ENCODE assay signal across 8 mouse cellular contexts in genomic region chr7:24885468-24886307, GRCm38 (mm10). TPM values are rescaled to one million over a fixed set of nuclear protein-coding genes. Genes with fewer than 3 reads are reported as not detected.
A peak's percentile ranks its signal among the peaks of the same experiment; 100 is the strongest.
DNase-seq lines count a peak whose midpoint lies in the region; ATAC-seq and TF ChIP-seq lines count a peak whose summit lies in the region.

No protein-coding gene starts in this region.

- 20% methylated on average over 12 of the region's 12 CpGs for WGBS in kidney, postnatal 0 days
- WGBS in hindbrain, embryonic 16.5 days, result 45% methylated on average over 12 of the region's 12 CpGs

- peak overlapping the region; percentile 83 for H3K4me2 ChIP-seq in kidney, postnatal 0 days (ENCODE audit: low read length)
- H3K4me2 ChIP-seq in hindbrain, embryonic 16.5 days (ENCODE audit: low read length), result peak overlapping the region; percentile 83
- H3K4me2 ChIP-seq in myocyte (ENCODE audit: low read depth), result peak overlapping the region; percentile 99

- H3K9ac ChIP-seq in kidney, postnatal 0 days (ENCODE audit: low read depth, low read length), result peak overlapping the region; percentile 100
- H3K9ac ChIP-seq in hindbrain, embryonic 16.5 days (ENCODE audit: low read depth, low read length), result peak overlapping the region; percentile 100

- no peak for DNase-seq in kidney, postnatal 0 days (ENCODE audit: low spot score)
- DNase-seq in kidney, postnatal 14 days, result no peak
- DNase-seq in yolk sac, embryonic 10.5 days (ENCODE audit: low spot score), result no peak
- no peak for DNase-seq in adrenal gland, postnatal 36 days
- DNase-seq in adrenal gland, adult 18-20 months (ENCODE audit: low spot score in 2 of 2), result no peak

- H3K36me3 ChIP-seq in kidney, postnatal 0 days (ENCODE audit: insufficient read depth, low read length), result peaks cover 33% of the 10 kb centered on the region; the same call in 1 of the 2 replicates
- H3K36me3 ChIP-seq in hindbrain, embryonic 16.5 days (ENCODE audit: control insufficient read depth, insufficient read depth, low read length), result peaks cover 35% of the 10 kb centered on the region
- H3K36me3 ChIP-seq in myocyte (ENCODE audit: control insufficient read depth, insufficient read depth), result peaks cover 43% of the 10 kb centered on the region

- peaks cover 33% of the 10 kb centered on the region for H3K79me2 ChIP-seq in myocyte (ENCODE audit: control insufficient read depth, insufficient read depth)

- no peak for ATAC-seq in kidney, postnatal 0 days (replicated peaks; ENCODE audit: low FRiP score, low read depth)
- ATAC-seq in hindbrain, embryonic 16.5 days, result no peak

- H3K4me3 ChIP-seq in kidney, postnatal 0 days (replicated peaks; ENCODE audit: low read depth, low read length), result peak overlapping the region; percentile 99
- H3K4me3 ChIP-seq in bone marrow macrophage, adult 2 months (ENCODE audit: insufficient read depth, low read length), result peak overlapping the region; percentile 74
- peak overlapping the region; percentile 97 for H3K4me3 ChIP-seq in hindbrain, embryonic 16.5 days (ENCODE audit: low read length)
- peak overlapping the region; percentile 88 for H3K4me3 ChIP-seq in myocyte

- no peaks in the 10 kb centered on the region for H3K9me3 ChIP-seq in kidney, postnatal 0 days (replicated peaks; ENCODE audit: low read length)
- H3K9me3 ChIP-seq in hindbrain, embryonic 16.5 days (ENCODE audit: control insufficient read depth, low read length), result no peaks in the 10 kb centered on the region

- H3K27me3 ChIP-seq in kidney, postnatal 0 days (ENCODE audit: insufficient read depth, low read length), result no peaks in the 10 kb centered on the region
- H3K27me3 ChIP-seq in hindbrain, embryonic 16.5 days (replicated peaks; ENCODE audit: control insufficient read depth, insufficient read depth, low read length), result no peaks in the 10 kb centered on the region
- no peaks in the 10 kb centered on the region for H3K27me3 ChIP-seq in myocyte (ENCODE audit: control insufficient read depth, insufficient read depth, insufficient read length)

- H3K27ac ChIP-seq in kidney, postnatal 0 days, result peak overlapping the region; percentile 89
- H3K27ac ChIP-seq in bone marrow macrophage, adult 2 months (ENCODE audit: insufficient read depth, low read depth, low read length), result peak overlapping the region; percentile 82
- no peak overlapping the region for H3K27ac ChIP-seq in hindbrain, embryonic 16.5 days (ENCODE audit: low read depth, low read length)

- peak overlapping the region; percentile 99 for H3ac ChIP-seq in myocyte (ENCODE audit: control insufficient read depth, insufficient read length)

- no peak for TF ChIP-seq CTCF in kidney, postnatal 0 days (IDR thresholded peaks at IDR 0.05; ENCODE audit: low read depth)
- no peak for TF ChIP-seq CTCF in bone marrow macrophage, adult 2 months (IDR thresholded peaks at IDR 0.05; ENCODE audit: low read depth, low read length)

- no peak for TF ChIP-seq POLR2A in bone marrow macrophage, adult 2 months (IDR thresholded peaks at IDR 0.05; ENCODE audit: borderline replicate concordance, low read depth, low read length)
- TF ChIP-seq POLR2A in myocyte (IDR thresholded peaks at IDR 0.05; ENCODE audit: insufficient read length, low read depth), result peak; percentile 29

- H3K4me1 ChIP-seq in kidney, postnatal 0 days (replicated peaks; ENCODE audit: insufficient read depth, low read length), result peaks cover 12% of the 10 kb centered on the region; the same call in 1 of the 2 replicates
- 0 out of 2 replicates have a peak, but pooled peaks cover 4% of the 10 kb centered on the region for H3K4me1 ChIP-seq in bone marrow macrophage, adult 2 months (ENCODE audit: control insufficient read depth, insufficient read depth, low read length)
- H3K4me1 ChIP-seq in hindbrain, embryonic 16.5 days (ENCODE audit: control insufficient read depth, insufficient read depth, low read depth, low read length), result peaks cover 21% of the 10 kb centered on the region

TF ChIP-seq in myocyte, 11 proteins besides CTCF, POLR2A, EP300 and RAD21:
- TF ChIP-seq MYOD1 (IDR thresholded peaks at IDR 0.05; ENCODE audit: control insufficient read depth in 1 of 3, insufficient read length in 2 of 3, low read depth in 2 of 3), result no peak
- TF ChIP-seq MAX (IDR thresholded peaks at IDR 0.05; ENCODE audit: low read depth), result no peak
- TF ChIP-seq E2F4 (IDR thresholded peaks at IDR 0.05; ENCODE audit: insufficient read depth), result no peak
- TF ChIP-seq TCF12 (IDR thresholded peaks at IDR 0.05; ENCODE audit: insufficient read depth, poor library complexity, severe bottlenecking), result no peak
- no peak for TF ChIP-seq MYOG (IDR thresholded peaks at IDR 0.05; ENCODE audit: control insufficient read depth in 1 of 3, insufficient read depth in 1 of 3, insufficient read length in 2 of 3, low read depth in 2 of 3)
- no peak for TF ChIP-seq TCF3 (IDR thresholded peaks at IDR 0.05; ENCODE audit: insufficient read length, low read depth)
- no peak for TF ChIP-seq REST (IDR thresholded peaks at IDR 0.05; ENCODE audit: insufficient read depth, insufficient read length)
- TF ChIP-seq POLR2AphosphoS2 (IDR thresholded peaks at IDR 0.05; ENCODE audit: insufficient read length, low read depth), result no peak
- TF ChIP-seq SRF (IDR thresholded peaks at IDR 0.05; ENCODE audit: control insufficient read depth, insufficient read length, low read depth), result no peak
- TF ChIP-seq CEBPB (IDR thresholded peaks at IDR 0.05; ENCODE audit: insufficient read depth, poor library complexity, severe bottlenecking), result no peak
- TF ChIP-seq USF1 (IDR thresholded peaks at IDR 0.05; ENCODE audit: low read depth), result no peak

RNA-seq across cellular contexts. Expression of gene Rps19, which starts 1.5 kb away (rescaled TPM):
- 2,933 and 3,330 TPM in 2 replicates for polyA plus RNA-seq in kidney, postnatal 0 days (2015; fragmentation: Nextera tagmentation; extraction: Ambion mirVana)
- 1,580 and 1,635 TPM in 2 replicates for polyA plus RNA-seq in bone marrow macrophage, adult 2 months (2012; ENCODE audit: insufficient read depth, insufficient read length, missing spikeins)
- 1,005 and 1,089 TPM in 2 replicates for polyA plus RNA-seq in hindbrain, embryonic 16.5 days (2015; fragmentation: Nextera tagmentation; extraction: Ambion mirVana)
- 1,912 TPM for polyA plus RNA-seq in myocyte (2012; fragmentation: generic; extraction: Trizol)
- 1,000 to 10,000 TPM in 1 of 2 experiments, 100 to 1,000 TPM in 1; 964 to 1,011 TPM for total RNA-seq in adrenal gland, postnatal 36 days (2021)
- 100 to 1,000 TPM; 871 to 959 TPM for total RNA-seq in adrenal gland, adult 18-20 months (2021)

RNA-seq across cellular contexts. Expression of gene Cd79a, which starts 11.5 kb away (rescaled TPM):
- polyA plus RNA-seq in kidney, postnatal 0 days (2015; fragmentation: Nextera tagmentation; extraction: Ambion mirVana), result 1.7 and 2.7 TPM in 2 replicates
- not detected in 2 replicates for polyA plus RNA-seq in bone marrow macrophage, adult 2 months (2012; ENCODE audit: insufficient read depth, insufficient read length, missing spikeins)
- 0.34 and 0.39 TPM in 2 replicates for polyA plus RNA-seq in hindbrain, embryonic 16.5 days (2015; fragmentation: Nextera tagmentation; extraction: Ambion mirVana)
- 0.12 TPM for polyA plus RNA-seq in myocyte (2012; fragmentation: generic; extraction: Trizol)
- total RNA-seq in adrenal gland, postnatal 36 days (2021), result under 1 TPM; 0.20 to 0.26 TPM
- total RNA-seq in adrenal gland, adult 18-20 months (2021), result 1 to 10 TPM in 1 of 2 experiments, under 1 TPM in 1; 0.74 to 1.0 TPM

RNA-seq across cellular contexts. Expression of gene Dmrtc2, which starts 15.8 kb away (rescaled TPM):
- polyA plus RNA-seq in kidney, postnatal 0 days (2015; fragmentation: Nextera tagmentation; extraction: Ambion mirVana), result 0.12 and 0.19 TPM in 2 replicates
- not detected in 2 replicates for polyA plus RNA-seq in bone marrow macrophage, adult 2 months (2012; ENCODE audit: insufficient read depth, insufficient read length, missing spikeins)
- 0.30 and 0.47 TPM in 2 replicates for polyA plus RNA-seq in hindbrain, embryonic 16.5 days (2015; fragmentation: Nextera tagmentation; extraction: Ambion mirVana)
- polyA plus RNA-seq in myocyte (2012; fragmentation: generic; extraction: Trizol), result not detected
- total RNA-seq in adrenal gland, postnatal 36 days (2021), result not detected
- total RNA-seq in adrenal gland, adult 18-20 months (2021), result not detected

RNA-seq across cellular contexts. Expression of gene Lypd4, which starts 15.9 kb away (rescaled TPM):
- polyA plus RNA-seq in kidney, postnatal 0 days (2015; fragmentation: Nextera tagmentation; extraction: Ambion mirVana), result not detected in 2 replicates
- not detected in 2 replicates for polyA plus RNA-seq in bone marrow macrophage, adult 2 months (2012; ENCODE audit: insufficient read depth, insufficient read length, missing spikeins)
- polyA plus RNA-seq in hindbrain, embryonic 16.5 days (2015; fragmentation: Nextera tagmentation; extraction: Ambion mirVana), result 0.21 and 0.29 TPM in 2 replicates
- not detected for polyA plus RNA-seq in myocyte (2012; fragmentation: generic; extraction: Trizol)
- not detected for total RNA-seq in adrenal gland, postnatal 36 days (2021)
- not detected for total RNA-seq in adrenal gland, adult 18-20 months (2021)

RNA-seq across cellular contexts. Expression of gene Arhgef1, which starts 17.0 kb away (rescaled TPM):
- 63.6 and 66.1 TPM in 2 replicates for polyA plus RNA-seq in kidney, postnatal 0 days (2015; fragmentation: Nextera tagmentation; extraction: Ambion mirVana)
- polyA plus RNA-seq in bone marrow macrophage, adult 2 months (2012; ENCODE audit: insufficient read depth, insufficient read length, missing spikeins), result 197 and 204 TPM in 2 replicates
- 47.0 and 62.1 TPM in 2 replicates for polyA plus RNA-seq in hindbrain, embryonic 16.5 days (2015; fragmentation: Nextera tagmentation; extraction: Ambion mirVana)
- polyA plus RNA-seq in myocyte (2012; fragmentation: generic; extraction: Trizol), result 51.4 TPM
- total RNA-seq in adrenal gland, postnatal 36 days (2021), result 10 to 100 TPM; 79.5 to 91.5 TPM
- total RNA-seq in adrenal gland, adult 18-20 months (2021), result 10 to 100 TPM; 83.2 to 85.5 TPM
